Mouse (Mus musculus): ENCODE data around the gene Lamtor5.

GRCm38 (mm10) chr3:107331746-107332126 is 53.1 kb downstream of the Lamtor5 start:
- TF ChIP-seq CTCF (IDR thresholded peaks at IDR 0.05; ENCODE audit: low read depth, low read length) (no peak), POLR2A (IDR thresholded peaks at IDR 0.05; ENCODE audit: borderline replicate concordance, low read depth, low read length) (no peak)

All from bone marrow macrophage, adult 2 months (primary cell).